Mouse (Mus musculus): Measurements from ENCODE around the gene Olfr986. TPM values are rescaled to one million over a fixed set of nuclear protein-coding genes. Genes with fewer than 3 reads are reported as not detected.

The Olfr986 gene
- polyA plus RNA-seq, 1 experiment from 2014 or later: not detected

DNA sequence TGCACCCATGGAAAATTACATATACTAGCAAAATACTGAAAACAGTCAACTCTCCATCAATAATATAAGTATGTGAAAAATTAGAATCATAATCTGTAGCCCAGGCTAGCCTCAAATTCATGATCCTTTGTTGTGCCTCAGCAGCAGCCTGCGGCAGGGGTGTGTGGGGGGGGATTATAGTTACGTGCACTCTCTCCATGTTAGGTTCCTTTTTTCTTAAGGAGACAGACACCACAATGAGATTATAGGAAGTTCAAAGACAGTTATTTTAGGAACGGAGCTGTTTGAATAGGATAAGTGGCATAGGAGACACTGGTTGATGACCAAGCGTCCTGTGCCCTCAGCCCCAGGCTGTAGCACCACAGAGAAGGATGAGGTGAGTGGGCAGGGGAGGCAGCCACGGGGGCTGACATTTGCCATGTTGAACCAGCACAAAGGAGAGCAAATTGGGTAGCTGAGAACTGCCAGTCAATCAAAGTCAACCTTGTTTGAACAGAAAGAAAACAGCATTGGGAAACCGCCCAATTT is 48.1 kb downstream of the Olfr986 start:
- no peak for ATAC-seq (replicated peaks; ENCODE audit: extremely low read depth, insufficient read depth, low FRiP score)
- Histone ChIP-seq H3K36me3 (ENCODE audit: control insufficient read depth, insufficient read depth) (no peaks in the 10 kb centered on the region), H3K4me2 (ENCODE audit: low read depth, low read length) (no peak overlapping the region), H3K27me3 (ENCODE audit: control insufficient read depth, insufficient read depth, low read length) (no peaks in the 10 kb centered on the region), H3K27ac (ENCODE audit: low read length) (no peak overlapping the region), H3K4me3 (ENCODE audit: low read length) (no peak overlapping the region), H3K9ac (ENCODE audit: low read length) (no peak overlapping the region), H3K9me3 (replicated peaks; ENCODE audit: control insufficient read depth, low read length) (0 out of 2 replicates have a peak, but pooled peaks cover 3% of the 10 kb centered on the region), H3K4me1 (ENCODE audit: control insufficient read depth, insufficient read depth, low read length) (no peaks in the 10 kb centered on the region)
- 40% methylated on average over 6 of the region's 6 CpGs for WGBS

DNA sequence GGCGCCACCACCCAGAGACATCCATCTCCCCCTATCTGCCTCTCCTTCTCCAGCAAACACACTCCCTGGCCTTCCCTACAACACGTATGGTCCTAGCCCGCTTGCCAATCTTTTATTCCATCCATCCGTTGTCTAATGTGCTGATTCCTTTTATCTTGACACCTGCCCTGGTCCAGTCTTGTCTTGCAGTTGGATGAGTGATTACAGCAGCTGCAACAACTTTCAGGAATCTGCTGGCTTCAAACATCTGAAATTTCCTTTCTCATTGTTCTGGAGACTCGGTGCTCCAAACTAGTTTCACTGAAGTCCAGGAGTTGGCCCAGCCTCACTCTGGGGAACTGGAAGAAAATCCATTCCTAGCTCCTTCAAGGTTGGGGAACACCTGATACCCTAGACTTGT is 48.8 kb downstream of the Olfr986 start:
- H3K9me3 ChIP-seq (replicated peaks; ENCODE audit: control insufficient read depth, low read length): 0 out of 2 replicates have a peak, but pooled peaks cover 3% of the 10 kb centered on the region
- no peaks in the 10 kb centered on the region for H3K27me3 ChIP-seq (ENCODE audit: control insufficient read depth, insufficient read depth, low read length)
- no peaks in the 10 kb centered on the region for H3K4me1 ChIP-seq (ENCODE audit: control insufficient read depth, insufficient read depth, low read length)
- no peak overlapping the region for H3K4me3 ChIP-seq (ENCODE audit: low read length)
- H3K4me2 ChIP-seq (ENCODE audit: low read depth, low read length): no peak overlapping the region
- no peak overlapping the region for H3K27ac ChIP-seq (ENCODE audit: low read length)
- no peaks in the 10 kb centered on the region for H3K36me3 ChIP-seq (ENCODE audit: control insufficient read depth, insufficient read depth)
- 57% methylated on average over 5 of the region's 5 CpGs for WGBS
- no peak overlapping the region for H3K9ac ChIP-seq (ENCODE audit: low read length)
- ATAC-seq (replicated peaks; ENCODE audit: extremely low read depth, insufficient read depth, low FRiP score): no peak

- Histone ChIP-seq H3K4me3 (ENCODE audit: low read length) (no peak overlapping the region), H3K4me1 (ENCODE audit: control insufficient read depth, insufficient read depth, low read length) (no peaks in the 10 kb centered on the region), H3K4me2 (ENCODE audit: low read depth, low read length) (no peak overlapping the region), H3K9ac (ENCODE audit: low read length) (no peak overlapping the region), H3K27me3 (ENCODE audit: control insufficient read depth, insufficient read depth, low read length) (no peaks in the 10 kb centered on the region), H3K27ac (ENCODE audit: low read length) (no peak overlapping the region), H3K9me3 (replicated peaks; ENCODE audit: control insufficient read depth, low read length) (0 out of 2 replicates have a peak, but pooled peaks cover 3% of the 10 kb centered on the region), H3K36me3 (ENCODE audit: control insufficient read depth, insufficient read depth) (no peaks in the 10 kb centered on the region)
- no peak for ATAC-seq (replicated peaks; ENCODE audit: extremely low read depth, insufficient read depth, low FRiP score)
- 82% methylated on average over 3 of the region's 3 CpGs for WGBS
These were observed 50.3 kb downstream of the Olfr986 start for GRCm38 (mm10) chr9:40231019-40231418.

DNA sequence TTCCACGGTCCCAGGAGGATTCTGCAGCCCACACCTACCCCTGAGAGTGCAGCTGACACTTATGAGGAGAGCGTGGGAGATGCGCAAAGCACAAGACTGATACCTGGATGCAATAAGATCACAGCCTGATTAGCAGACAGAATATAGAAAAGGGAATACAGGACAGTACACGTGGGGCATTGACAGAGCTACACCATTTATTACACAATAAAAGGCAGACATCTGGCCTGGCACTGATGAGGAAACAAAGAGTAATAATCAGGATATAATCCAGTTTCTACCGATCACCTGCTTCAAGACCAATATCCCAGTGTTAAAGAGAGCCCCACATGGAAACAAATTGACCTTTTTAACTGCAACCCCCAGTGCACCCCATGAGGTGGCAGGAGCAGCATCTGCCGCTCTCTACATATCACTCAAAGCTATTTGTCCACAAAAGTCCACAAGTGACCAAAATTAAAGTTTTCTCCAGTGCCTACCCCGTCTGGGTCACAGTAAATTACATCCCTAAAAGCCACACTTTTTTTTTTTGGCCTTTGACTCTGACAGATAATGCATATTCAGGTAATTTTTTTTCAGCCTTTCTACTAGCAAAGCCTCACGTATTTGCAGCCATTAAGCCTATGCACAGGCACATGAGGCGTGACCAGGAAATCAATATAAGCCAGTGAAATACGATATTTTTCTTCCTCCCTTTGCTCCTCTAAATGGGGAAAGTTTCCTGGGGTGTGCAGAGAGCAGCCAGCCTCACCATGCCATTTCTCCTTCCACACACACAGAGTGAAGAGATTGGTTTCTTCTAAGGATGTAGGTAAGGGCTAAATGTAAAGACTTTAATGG is 53.7 kb downstream of the Olfr986 start:
- Histone ChIP-seq H3K4me3 (ENCODE audit: low read length) (no peak overlapping the region), H3K4me1 (ENCODE audit: control insufficient read depth, insufficient read depth, low read length) (no peaks in the 10 kb centered on the region), H3K9me3 (replicated peaks; ENCODE audit: control insufficient read depth, low read length) (0 out of 2 replicates have a peak, but pooled peaks cover 3% of the 10 kb centered on the region), H3K36me3 (ENCODE audit: control insufficient read depth, insufficient read depth) (no peaks in the 10 kb centered on the region), H3K27me3 (ENCODE audit: control insufficient read depth, insufficient read depth, low read length) (no peaks in the 10 kb centered on the region), H3K9ac (ENCODE audit: low read length) (no peak overlapping the region), H3K27ac (ENCODE audit: low read length) (no peak overlapping the region), H3K4me2 (ENCODE audit: low read depth, low read length) (no peak overlapping the region)
- no peak for ATAC-seq (replicated peaks; ENCODE audit: extremely low read depth, insufficient read depth, low FRiP score)
- WGBS: 70% methylated on average over 10 of the region's 10 CpGs

- H3K27me3 ChIP-seq (ENCODE audit: control insufficient read depth, insufficient read depth, low read length): peaks cover 3% of the 10 kb centered on the region; the same call in 1 of the 2 replicates
- WGBS: 83% methylated on average over 7 of the region's 7 CpGs
- no peak for ATAC-seq (replicated peaks; ENCODE audit: extremely low read depth, insufficient read depth, low FRiP score)
- no peak overlapping the region for H3K4me2 ChIP-seq (ENCODE audit: low read depth, low read length)
- no peak overlapping the region for H3K4me3 ChIP-seq (ENCODE audit: low read length)
- no peaks in the 10 kb centered on the region for H3K4me1 ChIP-seq (ENCODE audit: control insufficient read depth, insufficient read depth, low read length)
- no peaks in the 10 kb centered on the region for H3K36me3 ChIP-seq (ENCODE audit: control insufficient read depth, insufficient read depth)
- H3K27ac ChIP-seq (ENCODE audit: low read length): no peak overlapping the region
- 0 out of 2 replicates have a peak, but pooled peaks cover 3% of the 10 kb centered on the region for H3K9me3 ChIP-seq (replicated peaks; ENCODE audit: control insufficient read depth, low read length)
- no peak overlapping the region for H3K9ac ChIP-seq (ENCODE audit: low read length)
These were observed 54.5 kb downstream of the Olfr986 start for GRCm38 (mm10) chr9:40235220-40235619.

Other genes with a start within 250 kb of the Olfr986 start
- gene Olfr974, start 243.4 kb upstream of the Olfr986 start, polyA plus RNA-seq (2015; fragmentation: Nextera tagmentation; extraction: Ambion mirVana): not detected in 2 replicates
- not detected in 2 replicates for gene Olfr975, start 228.9 kb upstream of the Olfr986 start, polyA plus RNA-seq (2015; fragmentation: Nextera tagmentation; extraction: Ambion mirVana)
- not detected in 2 replicates for gene Olfr976, start 219.8 kb upstream of the Olfr986 start, polyA plus RNA-seq (2015; fragmentation: Nextera tagmentation; extraction: Ambion mirVana)
- gene Olfr978, start 188.8 kb upstream of the Olfr986 start, polyA plus RNA-seq (2015; fragmentation: Nextera tagmentation; extraction: Ambion mirVana): not detected in 2 replicates
- gene Olfr979, start 177.5 kb upstream of the Olfr986 start, polyA plus RNA-seq (2015; fragmentation: Nextera tagmentation; extraction: Ambion mirVana): not detected in 2 replicates
- gene Olfr980, start 171.3 kb upstream of the Olfr986 start, polyA plus RNA-seq (2015; fragmentation: Nextera tagmentation; extraction: Ambion mirVana): not detected in 2 replicates
- not detected in 2 replicates for gene Olfr981, start 159.5 kb upstream of the Olfr986 start, polyA plus RNA-seq (2015; fragmentation: Nextera tagmentation; extraction: Ambion mirVana)
- gene Olfr982, start 107.1 kb upstream of the Olfr986 start, polyA plus RNA-seq (2015; fragmentation: Nextera tagmentation; extraction: Ambion mirVana): not detected in 2 replicates
- gene Olfr983, start 87.3 kb upstream of the Olfr986 start, polyA plus RNA-seq (2015; fragmentation: Nextera tagmentation; extraction: Ambion mirVana): not detected in 2 replicates
- not detected in 2 replicates for gene Olfr984, start 66.7 kb upstream of the Olfr986 start, polyA plus RNA-seq (2015; fragmentation: Nextera tagmentation; extraction: Ambion mirVana)
- gene Olfr985, start 50.7 kb upstream of the Olfr986 start, polyA plus RNA-seq (2015; fragmentation: Nextera tagmentation; extraction: Ambion mirVana): not detected in 2 replicates
- gene Tmem225, start 32.8 kb upstream of the Olfr986 start, polyA plus RNA-seq (2015; fragmentation: Nextera tagmentation; extraction: Ambion mirVana): not detected in 2 replicates
- gene Zfp202, start 11.4 kb downstream of the Olfr986 start, polyA plus RNA-seq (2015; fragmentation: Nextera tagmentation; extraction: Ambion mirVana): 3.2 and 3.4 TPM in 2 replicates
- gene Scn3b, start 88.3 kb downstream of the Olfr986 start, polyA plus RNA-seq (2015; fragmentation: Nextera tagmentation; extraction: Ambion mirVana): 1.7 and 1.9 TPM in 2 replicates